Mouse (Mus musculus) olfactory bulb, adult 2 months (tissue): Measurements from ENCODE around the gene Ret.

ENCODE experiments used
- CTCF ChIP-seq: fragments of 200-500 bp; IDR thresholded peaks from 2 replicates; pipeline ENCODE4 v1.5.1; 2012; ENCODE audit warnings: low read depth, mild to moderate bottlenecking, low read length, moderate library complexity; ENCODE audit not compliant: insufficient read depth
- POLR2A ChIP-seq: fragments of 200-500 bp; IDR thresholded peaks from 2 replicates; pipeline ENCODE4 v1.6.1; 2012; ENCODE audit warnings: mild to moderate bottlenecking, low read depth, low read length, moderate library complexity; ENCODE audit not compliant: insufficient read depth

- TF ChIP-seq POLR2A (no peak), CTCF (peak; percentile 59)
Measured at GRCm38 (mm10) chr6:118195108-118195507, 2.4 kb downstream of the Ret start.
